Mouse (Mus musculus) midbrain, postnatal 0 days (tissue): ENCODE results near the gene Miga2. TPM values are rescaled to one million over a fixed set of nuclear protein-coding genes. Genes with fewer than 3 reads are reported as not detected.

ENCODE experiments used
- ATAC-seq: fragments of 200-750 bp; cut with Nextera tagmentation; 2 replicates; pipeline ENCODE4 v1.8.0; 2017; ENCODE audit warnings: moderate number of reproducible peaks, mild to moderate bottlenecking, moderate TSS enrichment, moderate library complexity; ENCODE audit not compliant: low FRiP score
- DNase-seq: peaks from one replicate; pipeline ENCODE4 v3.0.0-alpha.2; 2015; ENCODE audit warnings: low spot score
- H3K27ac ChIP-seq: fragments of 300-500 bp; sonication (generic); 2 replicates; pipeline ENCODE4 v1.5.1; 2014; ENCODE audit warnings: low read depth, mild to moderate bottlenecking, low read length, mixed read lengths
- H3K27me3 ChIP-seq: fragments of 300-500 bp; sonication (generic); 2 replicates; pipeline ENCODE4 v1.6.1; 2014; ENCODE audit warnings: low read length, control low read depth, mixed read lengths; ENCODE audit not compliant: insufficient read depth
- H3K36me3 ChIP-seq: fragments of 300-500 bp; sonication (generic); 2 replicates; pipeline ENCODE4 v1.6.1; 2014; ENCODE audit warnings: low read length, control low read depth, mixed read lengths; ENCODE audit not compliant: insufficient read depth
- H3K4me1 ChIP-seq: fragments of 300-500 bp; sonication (generic); 2 replicates; pipeline ENCODE4 v1.6.1; 2014; ENCODE audit warnings: mild to moderate bottlenecking, control low read depth, antibody characterized with exemption, low read length, mixed read lengths; ENCODE audit not compliant: insufficient read depth
- H3K4me2 ChIP-seq: fragments of 300-500 bp; sonication (generic); 2 replicates; pipeline ENCODE4 v1.6.1; 2014; ENCODE audit warnings: low read depth, mild to moderate bottlenecking, low read length, mixed read lengths; ENCODE audit not compliant: poor library complexity, severe bottlenecking
- H3K4me3 ChIP-seq: fragments of 300-500 bp; sonication (generic); 2 replicates; pipeline ENCODE4 v1.5.1; 2014; ENCODE audit warnings: low read depth, mild to moderate bottlenecking, low read length, moderate library complexity
- H3K9ac ChIP-seq: fragments of 300-500 bp; sonication (generic); replicated peaks from 2 replicates; pipeline ENCODE4 v1.6.1; 2014; ENCODE audit warnings: mild to moderate bottlenecking, low read length, moderate library complexity, mixed read lengths; ENCODE audit not compliant: poor library complexity, severe bottlenecking
- H3K9me3 ChIP-seq: fragments of 300-500 bp; sonication (generic); 2 replicates; pipeline ENCODE4 v1.6.1; 2016; ENCODE audit warnings: low read length, control low read depth
- CTCF ChIP-seq: IDR thresholded peaks from 2 replicates; pipeline ENCODE4 v1.5.1; 2016; ENCODE audit warnings: antibody characterized with exemption, mild to moderate bottlenecking
- WGBS: fragments of 180-500 bp; shearing (Covaris S2); extraction: QIAGEN DNeasy Blood & Tissue Kit; methylation state at CpG from one replicate; pipeline ENCODE4 v1.1.7; 2014; 5-methylcytosine and 5-hydroxymethylcytosine counted together
- polyA plus RNA-seq: library from polyadenylated mRNA; unstranded; fragments of >200 nt; fragmentation: Nextera tagmentation; extraction: Ambion mirVana; gene quantifications from 2 replicates; pipeline ENCODE4 v1.2.1, GENCODE M21; 2015
- total RNA-seq: library from RNA; depleted of rRNA; stranded (reverse); fragments of >200 nt; gene quantifications from 2 replicates; pipeline ENCODE4 v1.2.3, GENCODE M21; 2014; rRNA removed

Gene Miga2
- total RNA-seq (64.2 and 72.3 TPM in 2 replicates), polyA plus RNA-seq (28.7 and 34.8 TPM in 2 replicates)

- WGBS: under 1% methylated on average over 53 of the region's 54 CpGs
- H3K36me3 ChIP-seq: peaks cover 15% of the 10 kb centered on the region
- ATAC-seq (peak; percentile 99), DNase-seq (peak; percentile 99)
- H3K9me3 ChIP-seq: no peaks in the 10 kb centered on the region
- no peak; the same call in 1 of the 2 replicates for TF ChIP-seq CTCF
- peaks cover 10% of the 10 kb centered on the region; the same call in 1 of the 2 replicates for H3K4me1 ChIP-seq
- peak within 1 kb of the TSS; percentile 88 for H3K4me2 ChIP-seq
- peak within 1 kb of the TSS; percentile 71 for H3K9ac ChIP-seq
- H3K4me3 ChIP-seq: peak within 1 kb of the TSS; percentile 96
- peak within 1 kb of the TSS; percentile 62; the same call in 1 of the 2 replicates for H3K27ac ChIP-seq
- no peaks in the 10 kb centered on the region for H3K27me3 ChIP-seq
Measured at GRCm38 (mm10) chr2:30363773-30364650, at the start of gene Miga2. Gene Miga2, plus strand, starts transcription at chr2:30364233.

DNA sequence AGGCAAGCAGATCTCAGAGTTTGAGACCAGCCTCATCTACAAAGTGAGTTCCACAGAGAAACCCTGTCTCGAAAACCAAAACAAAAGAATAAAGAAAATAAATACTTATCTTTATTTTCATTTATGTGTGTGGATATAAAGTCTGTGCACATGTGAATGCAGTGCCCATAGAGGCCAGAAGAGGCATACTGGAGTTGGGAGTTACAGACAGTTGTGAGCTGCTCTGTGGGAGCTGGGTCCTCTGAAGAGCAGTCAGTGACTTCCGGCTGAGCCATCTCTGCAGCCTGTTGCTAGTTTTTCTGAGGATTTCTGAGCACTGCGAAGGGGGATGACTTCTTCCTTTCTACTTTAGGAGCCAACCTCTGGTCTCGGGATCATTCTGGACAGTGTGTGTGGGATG lies 47.9 kb upstream of the Miga2 start:
- ATAC-seq: no peak
- 93% methylated on average over 4 of the region's 4 CpGs for WGBS
- Histone ChIP-seq H3K9ac (no peak overlapping the region), H3K4me2 (no peak overlapping the region), H3K27ac (no peak overlapping the region), H3K9me3 (no peaks in the 10 kb centered on the region), H3K4me3 (no peak overlapping the region), H3K36me3 (peaks cover 63% of the 10 kb centered on the region), H3K27me3 (no peaks in the 10 kb centered on the region), H3K4me1 (no peaks in the 10 kb centered on the region)
- DNase-seq: no peak
- peak; percentile 37; the same call in 1 of the 2 replicates for TF ChIP-seq CTCF

DNA sequence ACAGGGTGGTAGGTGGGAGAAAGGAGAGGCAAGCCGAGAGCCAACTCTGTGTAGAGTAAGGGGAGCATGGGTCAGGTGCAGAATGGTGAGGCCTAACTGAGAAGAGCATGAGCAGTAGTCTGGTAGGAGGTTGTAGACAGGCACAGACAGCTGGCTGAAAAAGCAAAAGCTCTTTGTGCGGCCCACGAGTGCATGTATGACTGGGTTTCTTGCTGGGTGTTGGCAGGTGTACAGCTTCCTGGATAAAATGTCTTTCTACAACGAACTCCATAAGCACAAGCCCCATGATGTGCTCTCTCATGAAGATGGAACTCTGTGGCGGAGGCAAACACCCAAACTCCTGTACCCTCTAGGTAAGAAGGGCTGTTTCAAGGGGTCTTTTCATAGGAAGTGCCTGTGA lies 47.1 kb upstream of the Miga2 start:
- no peaks in the 10 kb centered on the region for H3K9me3 ChIP-seq
- peaks cover 65% of the 10 kb centered on the region for H3K36me3 ChIP-seq
- WGBS: 95% methylated on average over 5 of the region's 5 CpGs

DNA sequence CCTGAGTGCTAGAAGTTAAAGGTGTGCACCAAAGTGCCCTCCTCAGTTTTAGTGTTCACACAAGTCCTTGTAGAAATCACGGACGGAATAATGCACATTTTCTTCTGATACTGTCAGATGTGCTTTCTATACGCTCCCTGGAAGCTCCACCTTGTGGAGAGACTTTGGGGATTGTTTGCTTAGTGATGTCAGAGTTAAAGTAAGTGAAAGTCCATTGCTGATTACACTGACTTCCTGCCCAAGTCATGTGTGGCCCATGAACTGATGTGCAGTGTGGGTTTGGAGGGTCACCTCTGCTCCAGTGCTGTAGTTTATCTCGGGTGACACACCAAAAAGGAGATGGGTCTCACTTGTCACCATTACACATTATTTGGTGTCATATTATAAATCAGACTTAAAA lies 44.8 kb upstream of the Miga2 start:
- WGBS: 88% methylated on average over 4 of the region's 4 CpGs
- no peak for ATAC-seq

More for the DNA sequence above, 47.1 kb upstream of the Miga2 start:
- Histone ChIP-seq H3K9ac (no peak overlapping the region), H3K4me3 (no peak overlapping the region), H3K4me1 (no peaks in the 10 kb centered on the region), H3K27me3 (no peaks in the 10 kb centered on the region), H3K4me2 (no peak overlapping the region), H3K27ac (no peak overlapping the region)
- ATAC-seq: no peak
- no peak for TF ChIP-seq CTCF
- no peak for DNase-seq

DNA sequence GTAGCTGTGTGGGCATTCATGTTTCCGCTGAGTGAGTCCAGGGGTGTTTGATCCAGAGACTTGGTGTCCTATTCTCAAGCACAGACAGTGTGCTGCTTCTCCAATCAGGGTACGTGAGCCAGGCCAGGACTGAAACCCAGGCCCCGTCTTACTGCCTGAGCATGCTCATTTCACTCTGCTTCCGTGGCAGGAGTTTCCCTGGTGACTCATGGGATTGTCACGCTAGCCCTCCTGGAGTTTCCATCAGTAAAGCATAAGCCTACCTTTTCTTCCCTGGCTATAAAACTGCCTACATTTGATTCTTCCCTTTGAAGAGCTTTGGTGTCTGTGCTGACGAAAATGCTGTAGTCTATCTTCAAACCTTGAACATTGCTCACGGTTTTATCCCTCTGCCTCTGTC lies 40.9 kb upstream of the Miga2 start:
- H3K4me3 ChIP-seq: no peak overlapping the region
- no peak for TF ChIP-seq CTCF
- no peaks in the 10 kb centered on the region for H3K27me3 ChIP-seq
- ATAC-seq (no peak), DNase-seq (no peak)
- H3K9me3 ChIP-seq: no peaks in the 10 kb centered on the region
- H3K27ac ChIP-seq: no peak overlapping the region
- no peak overlapping the region for H3K9ac ChIP-seq
- 73% methylated on average over 7 of the region's 7 CpGs for WGBS
- H3K36me3 ChIP-seq: peaks cover 78% of the 10 kb centered on the region
- no peaks in the 10 kb centered on the region for H3K4me1 ChIP-seq
- H3K4me2 ChIP-seq: no peak overlapping the region

More for the DNA sequence above, 44.8 kb upstream of the Miga2 start:
- peaks cover 72% of the 10 kb centered on the region for H3K36me3 ChIP-seq
- H3K4me3 ChIP-seq: no peak overlapping the region
- no peaks in the 10 kb centered on the region for H3K4me1 ChIP-seq
- no peak overlapping the region for H3K4me2 ChIP-seq
- no peaks in the 10 kb centered on the region for H3K27me3 ChIP-seq
- H3K27ac ChIP-seq: no peak overlapping the region
- H3K9ac ChIP-seq: no peak overlapping the region
- H3K9me3 ChIP-seq: no peaks in the 10 kb centered on the region
- TF ChIP-seq CTCF: no peak
- DNase-seq: no peak

DNA sequence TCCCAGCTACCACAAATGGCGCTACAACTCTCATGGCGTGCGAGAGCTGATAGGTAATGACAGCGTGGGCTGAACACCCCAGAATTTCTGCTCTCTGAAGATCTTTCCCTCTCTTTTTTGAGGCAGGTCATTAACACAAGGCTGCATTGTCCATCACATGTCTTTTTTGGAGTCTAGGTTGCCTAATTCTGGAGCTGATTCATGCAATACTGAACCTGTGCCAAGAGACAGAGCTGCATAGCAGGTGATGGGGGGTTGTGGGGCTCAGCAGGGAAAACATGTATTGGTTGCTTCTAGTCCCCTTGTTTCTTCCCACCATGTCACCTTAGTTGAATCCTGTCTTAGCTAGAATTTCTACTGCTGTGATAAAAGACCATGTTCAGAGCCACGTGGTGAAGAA lies 38.7 kb upstream of the Miga2 start:
- H3K4me2 ChIP-seq: no peak overlapping the region

More for the DNA sequence above, 38.7 kb upstream of the Miga2 start:
- H3K4me3 ChIP-seq: no peak overlapping the region
- H3K9ac ChIP-seq: no peak overlapping the region
- TF ChIP-seq CTCF: no peak
- 93% methylated on average over 5 of the region's 5 CpGs for WGBS
- no peak overlapping the region for H3K27ac ChIP-seq
- ATAC-seq: no peak
- no peaks in the 10 kb centered on the region for H3K9me3 ChIP-seq
- H3K36me3 ChIP-seq: peaks cover 85% of the 10 kb centered on the region
- no peak for DNase-seq
- no peaks in the 10 kb centered on the region for H3K4me1 ChIP-seq
- H3K27me3 ChIP-seq: no peaks in the 10 kb centered on the region
